Mouse (Mus musculus): ENCODE measurements around the gene Gm45233. TPM values are rescaled to one million over a fixed set of nuclear protein-coding genes. Genes with fewer than 3 reads are reported as not detected.

Gene Gm45233
- total RNA-seq, 1 experiment from 2014 or later: not detected

GRCm38 (mm10) chr7:43483236-43483635 lies 39.3 kb downstream of the Gm45233 start:
- ATAC-seq (replicated peaks; ENCODE audit: insufficient number of reproducible peaks, low FRiP score, low TSS enrichment, poor library complexity, severe bottlenecking): no peak

GRCm38 (mm10) chr7:43488646-43489045 lies 44.7 kb downstream of the Gm45233 start:
- no peak for ATAC-seq (replicated peaks; ENCODE audit: insufficient number of reproducible peaks, low FRiP score, low TSS enrichment, poor library complexity, severe bottlenecking)

GRCm38 (mm10) chr7:43489631-43490125 lies 45.8 kb downstream of the Gm45233 start, which contains the start of gene Iglon5:
Gene Iglon5, minus strand, starts transcription at chr7:43490075.
- no peak for ATAC-seq (replicated peaks; ENCODE audit: insufficient number of reproducible peaks, low FRiP score, low TSS enrichment, poor library complexity, severe bottlenecking)

GRCm38 (mm10) chr7:43490182-43490584 lies 46.3 kb downstream of the Gm45233 start:
- ATAC-seq (replicated peaks; ENCODE audit: insufficient number of reproducible peaks, low FRiP score, low TSS enrichment, poor library complexity, severe bottlenecking): no peak

GRCm38 (mm10) chr7:43490861-43491260 lies 46.9 kb downstream of the Gm45233 start:
- no peak for ATAC-seq (replicated peaks; ENCODE audit: insufficient number of reproducible peaks, low FRiP score, low TSS enrichment, poor library complexity, severe bottlenecking)

GRCm38 (mm10) chr7:43495343-43496021 lies 51.6 kb downstream of the Gm45233 start:
- no peak for ATAC-seq (replicated peaks; ENCODE audit: insufficient number of reproducible peaks, low FRiP score, low TSS enrichment, poor library complexity, severe bottlenecking)

- ATAC-seq (replicated peaks; ENCODE audit: insufficient number of reproducible peaks, low FRiP score, low TSS enrichment, poor library complexity, severe bottlenecking): no peak
Measured at GRCm38 (mm10) chr7:43511707-43512478, 68.0 kb downstream of the Gm45233 start.

GRCm38 (mm10) chr7:43512519-43512918 lies 68.6 kb downstream of the Gm45233 start:
- no peak for ATAC-seq (replicated peaks; ENCODE audit: insufficient number of reproducible peaks, low FRiP score, low TSS enrichment, poor library complexity, severe bottlenecking)

Other genes with a start within 250 kb of the Gm45233 start
- gene Zfp715, start 130.8 kb upstream of the Gm45233 start, total RNA-seq (2017): 21.8 to 30.9 TPM (median 27.9 TPM) in 3 replicates
- 0.78 to 26.1 TPM (median 21.4 TPM) in 3 replicates for gene Siglecf, start 92.8 kb upstream of the Gm45233 start, total RNA-seq (2017)
- 14.3 to 27.1 TPM (median 21.6 TPM) in 3 replicates for gene Siglecg, start 35.9 kb upstream of the Gm45233 start, total RNA-seq (2017)
- 0.49 TPM in 1 of 3 replicates, not detected in the others for gene Lim2, start 16.5 kb upstream of the Gm45233 start, total RNA-seq (2017)
- 289 to 1,005 TPM (median 345 TPM) in 3 replicates for gene Nkg7, start 7.1 kb upstream of the Gm45233 start, total RNA-seq (2017)
- gene Cldnd2, start 3.3 kb upstream of the Gm45233 start, total RNA-seq (2017): 3.2 TPM in 1 of 3 replicates, not detected in the others
- gene Etfb, start within 50 bp of the Gm45233 start, total RNA-seq (2017): 178 to 222 TPM (median 221 TPM) in 3 replicates
- gene Vsig10l, start 19.0 kb downstream of the Gm45233 start, total RNA-seq (2017): 1.2 to 6.7 TPM (median 2.9 TPM) in 3 replicates
- not detected in 3 replicates for gene Iglon5, start 45.9 kb downstream of the Gm45233 start, total RNA-seq (2017)
- gene 4931406B18Rik, start 61.8 kb downstream of the Gm45233 start, total RNA-seq (2017): not detected in 3 replicates
- 2.6 to 12.3 TPM (median 6.2 TPM) in 3 replicates for gene Cd33, start 100.3 kb downstream of the Gm45233 start, total RNA-seq (2017)
- gene Zfp658, start 118.1 kb downstream of the Gm45233 start, total RNA-seq (2017): 2.2 to 8.1 TPM (median 3.0 TPM) in 3 replicates
- 4.9 to 7.5 TPM (median 6.8 TPM) in 3 replicates for gene Zfp719, start 135.5 kb downstream of the Gm45233 start, total RNA-seq (2017)
- 0.43 TPM in 1 of 3 replicates, not detected in the others for gene Zfp819, start 163.0 kb downstream of the Gm45233 start, total RNA-seq (2017)
- gene Ceacam18, start 190.6 kb downstream of the Gm45233 start, total RNA-seq (2017): not detected in 3 replicates
- 5.3 to 8.1 TPM (median 5.7 TPM) in 3 replicates for gene Siglece, start 216.0 kb downstream of the Gm45233 start, total RNA-seq (2017)
- gene Ctu1, start 227.9 kb downstream of the Gm45233 start, total RNA-seq (2017): 3.4 to 6.1 TPM (median 5.4 TPM) in 3 replicates
- not detected in 3 replicates for gene Klk14, start 246.3 kb downstream of the Gm45233 start, total RNA-seq (2017)

All from monocyte, adult 5-6 weeks (primary cell).